Mouse (Mus musculus): ENCODE data around the gene Tmem95. TPM values are rescaled to one million over a fixed set of nuclear protein-coding genes. Genes with fewer than 3 reads are reported as not detected.
A peak's percentile ranks its signal among the peaks of the same experiment; 100 is the strongest.
"Not testable (repeated sequence)": the region's sequence is repeated elsewhere in the genome, so short reads cannot be mapped to it uniquely, and the experiment has no call there.

Tmem95 gene
- polyA plus RNA-seq, 1 experiment from 2014 or later: not detected

DNA sequence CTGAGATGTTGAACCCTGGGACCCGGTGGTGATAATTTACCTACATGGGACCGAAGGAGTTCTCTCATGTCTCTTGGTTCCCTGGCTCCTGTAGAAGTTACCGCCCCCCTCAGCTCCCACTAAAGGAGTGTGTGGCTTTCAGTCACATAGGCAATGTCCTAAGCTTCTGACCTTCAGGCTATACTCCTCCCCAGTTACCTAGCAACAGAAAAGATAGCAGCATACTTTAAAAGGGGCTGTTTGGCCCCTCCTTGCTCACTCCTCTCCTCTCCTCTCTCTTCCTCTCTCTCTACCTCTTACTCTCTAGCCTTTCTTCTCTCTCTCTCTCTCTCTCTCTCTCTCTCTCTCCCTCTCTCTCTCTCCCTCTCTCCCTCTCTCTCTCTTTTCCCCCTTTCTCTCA lies 14.1 kb downstream of the Tmem95 start:
- H3K27ac ChIP-seq (ENCODE audit: low read length); H3K4me2 ChIP-seq (ENCODE audit: low read length); H3K9me3 ChIP-seq (replicated peaks; ENCODE audit: control insufficient read depth, low read length, poor library complexity, severe bottlenecking); H3K36me3 ChIP-seq (ENCODE audit: control insufficient read depth, insufficient read depth, low read length); H3K27me3 ChIP-seq (ENCODE audit: control insufficient read depth, insufficient read depth, low read depth, low read length); ATAC-seq; H3K4me3 ChIP-seq (ENCODE audit: low read depth, low read length); H3K4me1 ChIP-seq (ENCODE audit: control insufficient read depth, insufficient read depth, low read length); H3K9ac ChIP-seq (ENCODE audit: low read depth, low read length): not testable (repeated sequence)
- WGBS: 85% methylated on average over 3 of the region's 3 CpGs

DNA sequence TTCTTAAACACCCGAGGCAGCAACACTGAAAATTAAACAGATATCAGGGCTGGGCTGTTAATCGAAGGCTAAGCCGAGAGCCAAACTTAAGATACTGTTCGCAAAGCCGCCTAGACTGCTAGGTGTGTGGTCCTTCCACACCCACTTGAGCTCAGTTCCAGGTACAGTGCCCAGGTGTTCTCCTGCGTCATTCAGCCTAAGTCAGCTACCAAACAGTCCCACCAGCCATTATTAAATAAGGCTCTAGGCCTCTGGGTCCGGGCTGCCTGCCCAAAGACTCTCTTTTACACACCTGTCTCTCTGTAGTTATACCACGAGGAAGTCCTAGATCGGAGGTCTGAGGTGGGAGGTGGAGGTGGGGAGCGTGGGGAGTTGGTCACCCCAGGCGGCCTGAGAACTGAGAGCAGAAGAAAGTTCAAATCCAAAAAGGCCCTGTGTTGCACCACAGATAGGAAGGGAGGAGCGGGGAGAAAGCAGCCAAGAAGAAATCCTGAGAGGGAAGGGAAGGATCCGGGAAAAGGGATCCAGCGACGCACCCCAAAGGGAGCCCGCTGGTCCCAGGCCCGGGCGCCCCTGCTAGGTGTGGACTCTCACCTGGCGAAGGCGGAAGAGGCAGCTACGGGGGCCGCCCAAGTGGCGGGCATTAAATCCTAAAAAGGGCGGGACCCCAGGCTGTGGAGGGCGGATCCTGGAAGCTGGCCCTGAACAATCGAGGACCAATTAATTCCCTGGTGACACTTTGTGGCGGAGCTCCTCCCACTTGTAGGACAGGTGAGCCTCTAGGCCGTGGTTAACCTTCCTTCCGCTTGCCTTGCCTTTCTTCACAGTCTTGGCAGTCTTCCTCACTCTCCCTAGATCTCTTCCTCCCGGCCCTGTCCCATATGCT lies 19.5 kb downstream of the Tmem95 start, which contains the start of gene Tnk1:
Gene Tnk1 (minus strand): TSS at position 618 of the 886 bp plus-strand sequence.
- H3K4me3 ChIP-seq (ENCODE audit: low read depth, low read length): no peak within 1 kb of the TSS
- no peaks in the 10 kb centered on the region for H3K4me1 ChIP-seq (ENCODE audit: control insufficient read depth, insufficient read depth, low read length)
- H3K9ac ChIP-seq (ENCODE audit: low read depth, low read length): no peak within 1 kb of the TSS
- no peak for ATAC-seq
- no peaks in the 10 kb centered on the region for H3K36me3 ChIP-seq (ENCODE audit: control insufficient read depth, insufficient read depth, low read length)
- peaks cover 11% of the 10 kb centered on the region for H3K27me3 ChIP-seq (ENCODE audit: control insufficient read depth, insufficient read depth, low read depth, low read length)
- no peaks in the 10 kb centered on the region for H3K9me3 ChIP-seq (replicated peaks; ENCODE audit: control insufficient read depth, low read length, poor library complexity, severe bottlenecking)
- H3K27ac ChIP-seq (ENCODE audit: low read length): no peak within 1 kb of the TSS
- no peak within 1 kb of the TSS for H3K4me2 ChIP-seq (ENCODE audit: low read length)
- 22% methylated on average over 30 of the region's 30 CpGs for WGBS

DNA sequence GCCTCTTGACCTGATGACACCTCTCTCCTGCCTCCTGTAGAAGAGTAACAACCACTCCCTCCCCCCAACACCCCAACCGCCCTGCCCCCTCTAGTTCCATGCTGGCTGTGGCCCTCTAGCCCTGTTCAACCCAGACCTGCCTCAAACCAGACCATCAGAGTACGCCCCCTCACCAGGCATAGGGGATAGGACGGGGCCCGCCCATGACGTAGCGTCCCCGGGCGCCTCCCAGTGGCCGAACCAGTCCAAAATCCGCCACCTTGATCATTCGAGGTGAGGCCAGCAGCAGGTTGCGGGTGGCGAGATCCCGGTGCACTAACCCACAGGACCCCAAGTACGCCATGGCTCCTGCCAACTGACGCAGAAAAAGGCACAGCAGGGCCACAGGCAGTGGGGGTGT lies 22.5 kb downstream of the Tmem95 start:
- WGBS: 16% methylated on average over 16 of the region's 16 CpGs
- no peaks in the 10 kb centered on the region for H3K9me3 ChIP-seq (replicated peaks; ENCODE audit: control insufficient read depth, low read length, poor library complexity, severe bottlenecking)
- no peak overlapping the region for H3K9ac ChIP-seq (ENCODE audit: low read depth, low read length)
- H3K4me3 ChIP-seq (ENCODE audit: low read depth, low read length): no peak overlapping the region
- no peak overlapping the region for H3K4me2 ChIP-seq (ENCODE audit: low read length)
- H3K36me3 ChIP-seq (ENCODE audit: control insufficient read depth, insufficient read depth, low read length): peaks cover 14% of the 10 kb centered on the region
- no peak overlapping the region for H3K27ac ChIP-seq (ENCODE audit: low read length)
- peaks cover 11% of the 10 kb centered on the region for H3K27me3 ChIP-seq (ENCODE audit: control insufficient read depth, insufficient read depth, low read depth, low read length)
- 0 out of 2 replicates have a peak, but pooled peaks have one; percentile 50 for ATAC-seq
- H3K4me1 ChIP-seq (ENCODE audit: control insufficient read depth, insufficient read depth, low read length): no peaks in the 10 kb centered on the region

DNA sequence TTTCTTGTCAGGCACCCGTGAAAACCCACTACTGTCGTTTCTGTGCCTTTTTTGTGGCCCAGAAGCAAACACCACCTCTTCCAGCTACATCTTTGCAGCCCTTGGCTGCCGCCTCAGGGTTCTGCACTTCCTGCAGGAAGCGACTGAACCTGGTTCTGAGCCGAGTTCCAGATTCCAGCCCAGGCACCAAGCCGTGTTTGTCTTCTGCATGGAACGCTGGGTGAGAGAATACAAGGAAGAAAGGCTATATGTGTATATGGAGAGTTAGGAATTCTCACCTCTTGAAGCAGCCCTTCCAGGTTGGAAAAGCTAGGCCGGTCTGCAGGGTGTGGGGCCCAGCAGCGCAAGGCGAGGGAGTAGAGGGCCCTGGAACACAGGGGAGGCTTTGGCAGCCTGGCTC lies 23.1 kb downstream of the Tmem95 start:
- Histone ChIP-seq H3K4me1 (ENCODE audit: control insufficient read depth, insufficient read depth, low read length) (no peaks in the 10 kb centered on the region), H3K4me2 (ENCODE audit: low read length) (no peak overlapping the region), H3K9ac (ENCODE audit: low read depth, low read length) (no peak overlapping the region), H3K9me3 (replicated peaks; ENCODE audit: control insufficient read depth, low read length, poor library complexity, severe bottlenecking) (no peaks in the 10 kb centered on the region), H3K4me3 (ENCODE audit: low read depth, low read length) (no peak overlapping the region), H3K36me3 (ENCODE audit: control insufficient read depth, insufficient read depth, low read length) (peaks cover 21% of the 10 kb centered on the region), H3K27me3 (ENCODE audit: control insufficient read depth, insufficient read depth, low read depth, low read length) (peaks cover 11% of the 10 kb centered on the region), H3K27ac (ENCODE audit: low read length) (no peak overlapping the region)
- no peak for ATAC-seq
- 84% methylated on average over 10 of the region's 10 CpGs for WGBS

DNA sequence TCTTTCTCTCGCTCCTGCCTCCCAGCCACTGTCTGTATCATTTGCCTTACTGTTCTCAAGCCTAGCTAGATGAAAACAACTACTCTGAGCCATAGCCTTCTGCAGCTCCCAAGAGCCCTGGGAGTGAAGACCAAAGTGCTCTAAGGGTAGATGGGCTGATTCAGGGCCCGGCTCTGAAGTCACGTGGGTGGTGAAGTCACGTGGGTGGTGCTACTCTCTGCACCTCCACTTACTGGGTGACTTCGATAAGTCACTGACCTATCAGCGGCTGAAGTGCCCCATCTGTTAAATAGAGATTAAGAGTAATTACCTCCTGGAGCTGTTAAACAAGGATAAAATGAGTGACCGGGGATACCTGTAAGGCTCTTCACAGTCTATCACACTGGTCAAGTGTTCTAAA lies 23.8 kb downstream of the Tmem95 start:
- no peak overlapping the region for H3K9ac ChIP-seq (ENCODE audit: low read depth, low read length)
- ATAC-seq: no peak
- 69% methylated on average over 7 of the region's 7 CpGs for WGBS
- peaks cover 11% of the 10 kb centered on the region for H3K27me3 ChIP-seq (ENCODE audit: control insufficient read depth, insufficient read depth, low read depth, low read length)
- H3K4me2 ChIP-seq (ENCODE audit: low read length): no peak overlapping the region
- H3K4me1 ChIP-seq (ENCODE audit: control insufficient read depth, insufficient read depth, low read length): no peaks in the 10 kb centered on the region
- H3K36me3 ChIP-seq (ENCODE audit: control insufficient read depth, insufficient read depth, low read length): peaks cover 27% of the 10 kb centered on the region
- H3K9me3 ChIP-seq (replicated peaks; ENCODE audit: control insufficient read depth, low read length, poor library complexity, severe bottlenecking): no peaks in the 10 kb centered on the region
- H3K27ac ChIP-seq (ENCODE audit: low read length): no peak overlapping the region
- H3K4me3 ChIP-seq (ENCODE audit: low read depth, low read length): no peak overlapping the region

DNA sequence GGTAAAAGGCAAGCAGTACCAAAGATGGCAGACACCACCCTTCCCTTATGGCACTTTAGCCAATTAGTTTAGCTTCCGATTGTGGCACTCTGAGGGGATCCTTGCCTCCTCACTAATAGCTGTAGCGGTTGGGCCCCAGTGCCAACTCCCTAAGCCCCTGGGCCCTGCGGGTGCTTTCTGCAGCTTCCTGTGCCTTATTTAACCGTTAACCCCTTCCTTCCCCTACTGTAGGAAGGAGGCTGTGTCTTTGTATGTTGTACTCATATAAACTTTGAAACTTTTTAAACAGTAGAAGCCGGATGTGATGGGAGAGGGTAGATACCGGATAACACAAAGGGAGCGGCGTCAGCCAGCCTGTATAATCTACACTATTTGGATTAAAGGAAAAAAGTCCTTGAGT lies 27.1 kb downstream of the Tmem95 start:
- Histone ChIP-seq H3K4me3 (ENCODE audit: low read depth, low read length) (no peak overlapping the region), H3K9ac (ENCODE audit: low read depth, low read length) (no peak overlapping the region), H3K4me1 (ENCODE audit: control insufficient read depth, insufficient read depth, low read length) (peaks cover 15% of the 10 kb centered on the region), H3K27ac (ENCODE audit: low read length) (no peak overlapping the region), H3K4me2 (ENCODE audit: low read length) (no peak overlapping the region), H3K36me3 (ENCODE audit: control insufficient read depth, insufficient read depth, low read length) (peaks cover 32% of the 10 kb centered on the region), H3K27me3 (ENCODE audit: control insufficient read depth, insufficient read depth, low read depth, low read length) (no peaks in the 10 kb centered on the region), H3K9me3 (replicated peaks; ENCODE audit: control insufficient read depth, low read length, poor library complexity, severe bottlenecking) (no peaks in the 10 kb centered on the region)
- 74% methylated on average over 8 of the region's 8 CpGs for WGBS
- no peak for ATAC-seq

DNA sequence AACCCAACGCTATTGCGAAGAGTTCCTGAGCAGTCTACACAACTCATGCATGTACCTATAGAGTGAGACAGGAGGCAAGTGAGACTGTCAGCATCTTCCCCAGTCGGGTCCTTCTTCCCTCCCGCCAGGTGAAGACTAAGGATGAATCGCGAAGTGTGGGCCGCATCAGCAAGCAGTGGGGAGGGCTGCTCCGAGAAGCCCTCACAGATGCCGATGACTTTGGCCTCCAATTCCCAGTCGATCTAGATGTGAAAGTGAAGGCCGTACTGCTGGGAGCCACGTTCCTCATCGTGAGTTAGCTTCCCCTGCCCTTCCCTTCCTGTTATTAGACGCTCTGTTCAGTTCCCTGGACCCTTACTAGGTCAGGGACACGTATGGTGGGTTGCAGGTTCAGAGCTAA lies 27.9 kb downstream of the Tmem95 start:
- no peak overlapping the region for H3K4me2 ChIP-seq (ENCODE audit: low read length)
- H3K9ac ChIP-seq (ENCODE audit: low read depth, low read length): no peak overlapping the region
- ATAC-seq: no peak
- no peak overlapping the region for H3K27ac ChIP-seq (ENCODE audit: low read length)
- no peaks in the 10 kb centered on the region for H3K27me3 ChIP-seq (ENCODE audit: control insufficient read depth, insufficient read depth, low read depth, low read length)
- H3K36me3 ChIP-seq (ENCODE audit: control insufficient read depth, insufficient read depth, low read length): peaks cover 32% of the 10 kb centered on the region
- peaks cover 22% of the 10 kb centered on the region for H3K4me1 ChIP-seq (ENCODE audit: control insufficient read depth, insufficient read depth, low read length)
- H3K4me3 ChIP-seq (ENCODE audit: low read depth, low read length): no peak overlapping the region
- WGBS: 92% methylated on average over 15 of the region's 15 CpGs
- H3K9me3 ChIP-seq (replicated peaks; ENCODE audit: control insufficient read depth, low read length, poor library complexity, severe bottlenecking): no peaks in the 10 kb centered on the region

DNA sequence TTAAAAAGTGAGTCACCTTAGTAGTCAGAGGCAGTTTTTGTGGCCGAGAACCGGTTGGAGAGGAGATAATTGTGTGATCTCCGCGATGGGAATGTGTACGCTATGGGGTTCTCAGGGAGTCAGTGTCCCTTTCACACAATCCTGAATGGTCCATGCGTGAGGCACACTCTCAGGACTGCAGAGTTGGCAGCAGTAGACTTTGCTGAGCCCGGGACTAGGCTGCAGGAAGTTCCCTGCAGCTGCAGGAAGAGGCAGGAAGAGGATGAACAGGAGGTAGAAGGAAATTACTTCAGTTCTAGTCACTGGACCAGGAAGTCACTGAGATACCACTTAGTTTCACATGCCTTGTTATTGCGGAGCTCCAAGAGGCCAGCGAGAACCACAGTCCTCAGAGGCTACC lies 28.7 kb downstream of the Tmem95 start:
- Histone ChIP-seq H3K9ac (ENCODE audit: low read depth, low read length) (no peak overlapping the region), H3K27me3 (ENCODE audit: control insufficient read depth, insufficient read depth, low read depth, low read length) (no peaks in the 10 kb centered on the region), H3K4me3 (ENCODE audit: low read depth, low read length) (no peak overlapping the region), H3K36me3 (ENCODE audit: control insufficient read depth, insufficient read depth, low read length) (peaks cover 32% of the 10 kb centered on the region), H3K27ac (ENCODE audit: low read length) (no peak overlapping the region), H3K4me2 (ENCODE audit: low read length) (no peak overlapping the region), H3K4me1 (ENCODE audit: control insufficient read depth, insufficient read depth, low read length) (peaks cover 22% of the 10 kb centered on the region), H3K9me3 (replicated peaks; ENCODE audit: control insufficient read depth, low read length, poor library complexity, severe bottlenecking) (no peaks in the 10 kb centered on the region)
- 91% methylated on average over 9 of the region's 9 CpGs for WGBS
- no peak for ATAC-seq

DNA sequence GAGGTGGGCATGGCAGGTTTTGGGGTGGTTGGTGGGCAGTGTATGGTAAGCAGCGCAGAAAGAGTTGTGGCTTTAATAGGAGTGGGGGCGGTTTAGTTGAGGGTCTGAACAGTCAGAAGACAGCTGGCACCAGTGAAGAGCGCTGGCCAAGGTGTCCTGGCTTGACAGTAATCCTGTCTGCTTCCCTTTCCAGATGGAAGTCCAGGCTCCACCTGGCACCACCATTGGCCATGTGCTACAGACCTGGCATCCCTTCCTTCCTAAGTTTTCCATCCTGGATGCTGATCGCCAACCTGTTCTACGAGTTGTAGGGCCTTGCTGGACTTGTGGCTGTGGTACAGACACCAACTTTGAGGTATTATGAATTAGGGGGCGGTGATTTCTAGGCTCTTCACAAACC lies 29.8 kb downstream of the Tmem95 start:
- Histone ChIP-seq H3K9me3 (replicated peaks; ENCODE audit: control insufficient read depth, low read length, poor library complexity, severe bottlenecking) (no peaks in the 10 kb centered on the region), H3K9ac (ENCODE audit: low read depth, low read length) (peak overlapping the region; percentile 88; the same call in 1 of the 2 replicates), H3K4me1 (ENCODE audit: control insufficient read depth, insufficient read depth, low read length) (peaks cover 22% of the 10 kb centered on the region), H3K36me3 (ENCODE audit: control insufficient read depth, insufficient read depth, low read length) (peaks cover 32% of the 10 kb centered on the region), H3K4me2 (ENCODE audit: low read length) (peak overlapping the region; percentile 94), H3K4me3 (ENCODE audit: low read depth, low read length) (no peak overlapping the region), H3K27me3 (ENCODE audit: control insufficient read depth, insufficient read depth, low read depth, low read length) (no peaks in the 10 kb centered on the region), H3K27ac (ENCODE audit: low read length) (no peak overlapping the region)
- 93% methylated on average over 6 of the region's 6 CpGs for WGBS
- ATAC-seq: no peak

Measured in midbrain, embryonic 16.5 days (tissue).